Mouse (Mus musculus): ENCODE results near the gene Ccdc54.

The Ccdc54 gene

GRCm38 (mm10) chr16:50591054-50591453 lies at the start of gene Ccdc54:
Gene Ccdc54, minus strand, starts transcription at chr16:50591154.
- no peak for DNase-seq (ENCODE audit: low read depth, low spot score)

GRCm38 (mm10) chr16:50632585-50632984 lies 41.6 kb upstream of the Ccdc54 start:
- DNase-seq (ENCODE audit: low read depth, low spot score) = peak; percentile 5

DNA sequence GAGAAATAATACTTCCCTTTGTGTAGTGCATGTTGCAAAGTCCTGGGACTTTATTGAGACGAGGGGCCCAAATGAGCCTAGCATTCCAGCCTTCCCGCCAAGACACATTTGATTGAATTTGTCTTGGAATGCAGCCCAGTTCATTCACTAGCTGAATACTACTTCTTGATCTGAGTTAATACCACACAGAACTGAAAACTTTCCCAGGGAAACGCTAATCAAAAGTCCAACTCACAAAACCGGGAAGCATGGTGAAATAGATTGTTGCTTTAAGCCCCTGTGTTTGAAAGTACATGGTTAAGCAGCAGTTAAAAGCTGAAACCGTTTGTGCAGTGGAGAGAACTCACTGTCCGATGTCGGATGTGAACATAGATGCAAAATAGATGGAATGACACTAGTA lies 24.6 kb upstream of the Ccdc54 start:
- no peak for DNase-seq (ENCODE audit: low read depth, low spot score)

DNA sequence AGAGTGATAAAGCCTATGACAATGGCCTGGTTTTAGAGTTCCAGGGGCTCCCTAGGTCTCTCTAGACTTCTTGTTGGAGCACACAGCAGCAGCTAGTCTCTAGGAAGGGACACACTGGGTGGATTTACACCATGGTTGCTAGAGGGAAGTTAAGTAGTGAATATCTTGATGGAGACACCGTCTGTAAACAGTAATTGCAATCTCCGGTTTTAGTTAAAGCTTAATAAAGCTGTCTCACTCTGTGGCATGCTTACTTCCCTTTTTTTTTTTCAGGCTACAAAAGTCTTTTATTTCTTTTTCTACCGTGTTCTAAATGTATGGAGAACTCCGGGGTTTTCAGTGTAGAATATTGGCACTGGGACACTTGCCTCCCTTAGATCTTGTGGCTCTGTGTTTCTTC lies 22.0 kb upstream of the Ccdc54 start:
- DNase-seq (ENCODE audit: low read depth, low spot score) = no peak

- DNase-seq (ENCODE audit: low read depth, low spot score) = no peak
Measured at GRCm38 (mm10) chr16:50610580-50610979, 19.6 kb upstream of the Ccdc54 start.

GRCm38 (mm10) chr16:50607776-50608562 lies 17.0 kb upstream of the Ccdc54 start:
- no peak for DNase-seq (ENCODE audit: low read depth, low spot score)

GRCm38 (mm10) chr16:50604826-50605225 lies 13.9 kb upstream of the Ccdc54 start:
- DNase-seq (ENCODE audit: low read depth, low spot score) = no peak

- no peak for DNase-seq (ENCODE audit: low read depth, low spot score)
Measured at GRCm38 (mm10) chr16:50601947-50602346, 11.0 kb upstream of the Ccdc54 start.

DNA sequence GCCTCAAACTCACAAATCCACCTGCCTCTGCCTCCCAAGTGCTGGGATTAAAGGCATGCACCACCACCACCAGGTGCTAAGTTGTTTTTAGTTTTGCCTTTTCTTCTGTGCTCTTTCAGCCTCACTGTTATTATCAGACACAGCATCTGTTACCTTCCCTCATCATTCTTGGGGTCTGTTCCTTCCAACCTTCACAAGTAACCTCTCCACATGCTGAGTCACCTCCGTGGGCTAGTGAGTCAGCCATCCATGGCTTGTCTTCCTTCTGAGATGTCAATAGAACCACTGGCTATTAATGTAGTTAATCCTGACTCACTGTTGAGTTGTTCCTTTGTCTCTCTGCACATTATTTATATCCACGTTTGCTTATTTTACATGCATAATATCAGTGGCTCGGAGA lies 9.7 kb upstream of the Ccdc54 start:
- DNase-seq (ENCODE audit: low read depth, low spot score) = no peak

DNA sequence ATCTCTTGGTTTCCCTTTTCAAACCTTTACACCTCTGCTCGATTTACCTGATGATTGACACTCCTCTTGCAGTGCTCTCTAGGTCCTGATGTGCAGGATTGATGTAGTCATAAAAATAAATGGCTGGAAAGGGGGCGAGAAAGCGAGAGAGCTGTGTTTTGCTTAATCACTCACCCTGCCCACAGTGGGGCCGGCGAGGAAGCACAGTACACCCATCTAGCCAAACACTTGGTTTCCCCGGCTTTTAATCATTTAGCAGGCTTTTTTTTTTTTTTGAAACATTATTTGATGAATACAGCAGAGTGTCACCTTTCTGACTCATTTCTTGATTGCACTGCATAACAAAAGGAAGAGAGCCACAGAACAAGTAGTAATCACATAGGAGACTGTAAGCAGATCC lies 5.7 kb upstream of the Ccdc54 start:
- DNase-seq (ENCODE audit: low read depth, low spot score) = no peak

DNA sequence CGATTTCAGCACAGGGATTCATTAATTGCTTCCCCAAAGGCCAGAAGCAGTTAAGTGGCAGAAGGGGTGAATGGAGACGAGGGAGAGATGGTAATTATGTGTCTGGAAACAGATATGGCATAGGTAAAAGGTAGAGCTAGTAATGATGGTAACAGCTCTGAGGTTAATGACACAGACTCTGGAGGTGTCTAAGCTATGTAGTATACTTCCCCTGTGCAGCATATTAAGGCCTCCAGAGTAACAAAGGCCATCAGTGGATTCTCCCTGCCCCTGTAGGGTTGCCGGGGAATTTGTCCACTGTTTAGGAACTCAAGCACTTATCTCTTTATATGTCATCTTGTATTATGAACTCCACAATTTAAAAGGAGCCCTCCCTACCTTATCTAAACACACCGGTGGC lies 5.2 kb upstream of the Ccdc54 start:
- no peak for DNase-seq (ENCODE audit: low read depth, low spot score)

DNA sequence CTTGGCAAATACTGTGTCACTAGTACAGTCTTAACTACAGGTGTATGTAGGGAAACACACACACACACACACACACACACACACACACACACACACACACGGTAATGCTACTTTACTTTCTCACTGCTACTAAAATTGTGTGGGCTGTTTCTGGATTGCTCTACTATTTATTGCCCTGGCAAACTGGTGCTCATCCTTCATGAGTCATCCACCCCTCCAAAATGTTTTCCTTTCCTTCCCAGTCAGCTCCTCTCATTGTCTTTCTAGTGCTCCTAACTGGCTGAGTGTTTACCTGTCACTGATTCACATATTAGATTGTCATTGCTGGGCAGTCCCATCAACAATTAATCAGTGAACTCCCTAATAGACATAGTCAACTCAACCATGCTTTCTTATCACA lies 3.9 kb upstream of the Ccdc54 start:
- no peak for DNase-seq (ENCODE audit: low read depth, low spot score)

DNA sequence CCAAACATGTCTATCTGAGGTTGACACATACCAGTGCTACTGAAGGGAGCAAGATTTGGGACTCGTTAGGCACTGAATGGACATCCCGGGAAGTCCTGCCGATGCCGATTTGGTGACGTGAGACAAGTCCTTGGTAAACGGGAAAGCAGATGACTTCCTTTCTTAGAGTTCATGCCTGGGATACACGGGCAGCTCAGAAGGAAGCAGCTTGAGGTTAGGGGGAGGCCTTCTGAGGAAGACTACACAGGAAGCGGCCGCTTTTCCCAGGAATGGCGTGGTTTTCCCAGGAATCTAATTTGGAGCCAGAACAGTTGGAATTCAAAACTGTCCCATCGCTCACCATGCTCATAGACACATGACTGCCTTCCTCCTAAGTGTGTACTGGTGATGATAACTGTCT lies 2.4 kb upstream of the Ccdc54 start:
- DNase-seq (ENCODE audit: low read depth, low spot score) = no peak

DNA sequence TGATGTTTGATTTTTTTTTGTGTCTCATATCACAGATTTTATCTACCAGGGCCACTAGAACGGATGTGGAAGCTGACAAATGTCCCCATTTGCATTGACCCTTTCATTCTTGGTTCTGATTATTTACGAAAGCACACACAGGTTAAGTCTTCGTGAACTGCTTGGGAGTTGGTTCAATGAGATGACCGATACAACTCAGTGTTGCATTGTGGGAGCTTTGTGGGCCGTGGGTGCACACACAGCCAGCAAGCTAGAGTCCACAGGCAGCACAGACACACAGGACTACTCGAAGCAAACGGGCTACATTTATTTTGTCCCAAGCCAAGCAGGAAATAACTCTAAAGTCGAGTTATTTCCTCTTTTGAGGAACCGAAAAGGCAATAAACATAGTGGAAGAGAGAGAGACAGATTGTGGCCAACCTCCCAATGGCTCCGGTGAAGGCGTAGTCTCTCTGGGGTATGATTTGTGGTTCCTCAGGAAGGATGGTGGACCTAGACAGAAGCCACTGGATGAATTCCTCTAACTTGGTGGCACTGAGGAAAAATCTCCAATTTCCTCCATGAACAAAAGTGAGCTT lies 1.3 kb downstream of the Ccdc54 start:
- DNase-seq (ENCODE audit: low read depth, low spot score) = no peak

DNA sequence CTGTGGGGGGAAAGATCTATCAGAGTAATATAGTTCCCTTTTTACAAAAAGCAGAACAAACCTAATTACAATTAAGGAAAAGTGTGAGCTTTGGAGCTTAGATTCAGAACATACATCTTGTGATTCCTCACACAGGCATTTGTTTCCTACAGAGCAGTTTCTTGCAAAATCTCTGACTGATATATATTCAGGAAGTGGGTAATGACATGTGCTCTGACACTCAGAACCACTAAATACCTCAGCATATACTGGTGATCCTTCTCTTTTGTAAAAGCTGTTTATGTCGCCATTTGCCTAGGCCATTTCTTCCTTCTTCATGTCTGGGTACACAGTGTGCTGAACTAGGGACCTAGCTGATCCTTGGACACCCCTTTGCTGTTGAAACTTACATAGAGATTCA lies 2.8 kb downstream of the Ccdc54 start:
- DNase-seq (ENCODE audit: low read depth, low spot score) = no peak

GRCm38 (mm10) chr16:50587139-50587538 lies 3.8 kb downstream of the Ccdc54 start:
- no peak for DNase-seq (ENCODE audit: low read depth, low spot score)

GRCm38 (mm10) chr16:50578361-50578760 lies 12.6 kb downstream of the Ccdc54 start:
- no peak for DNase-seq (ENCODE audit: low read depth, low spot score)

DNA sequence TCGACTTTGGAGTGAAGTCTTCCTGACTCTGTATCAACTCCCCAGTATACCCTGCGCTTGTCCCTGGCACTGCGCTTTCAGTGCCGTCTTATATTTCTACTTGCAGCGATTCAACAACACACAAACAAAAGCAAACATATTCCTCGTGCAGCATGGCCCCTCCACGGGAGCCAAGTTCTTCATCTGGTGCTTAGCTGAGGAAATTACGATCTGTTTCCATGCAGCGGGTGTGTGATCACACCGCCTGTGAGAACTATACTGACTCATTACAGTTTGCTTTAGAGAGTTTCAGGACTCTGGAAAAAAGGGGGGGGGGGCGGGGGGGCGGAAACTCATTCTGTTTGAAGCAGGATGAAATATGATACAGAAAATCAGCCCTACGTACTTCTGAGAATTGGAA lies 18.4 kb downstream of the Ccdc54 start:
- no peak for DNase-seq (ENCODE audit: low read depth, low spot score)

- DNase-seq (ENCODE audit: low read depth, low spot score) = no peak
Measured at GRCm38 (mm10) chr16:50559163-50559771, 31.7 kb downstream of the Ccdc54 start.

DNA sequence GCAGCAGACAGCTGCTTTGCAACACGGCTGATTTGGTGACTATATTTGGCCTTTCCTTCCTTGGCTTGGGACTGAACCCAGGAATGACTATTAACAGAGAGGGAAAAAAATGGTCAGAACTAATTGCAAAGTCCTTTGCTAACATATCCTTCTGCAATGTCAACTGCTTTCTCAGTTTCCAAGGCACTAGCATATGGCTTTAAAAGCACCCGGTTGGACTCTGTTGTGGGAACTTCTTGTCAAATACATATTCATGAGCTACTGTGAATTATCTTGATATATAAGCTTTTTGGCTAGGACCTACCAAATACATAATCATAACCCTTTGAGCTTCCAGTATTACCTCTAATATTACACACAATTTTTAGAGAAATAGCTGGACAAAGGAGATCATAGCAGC lies 37.1 kb downstream of the Ccdc54 start:
- DNase-seq (ENCODE audit: low read depth, low spot score) = no peak

DNA sequence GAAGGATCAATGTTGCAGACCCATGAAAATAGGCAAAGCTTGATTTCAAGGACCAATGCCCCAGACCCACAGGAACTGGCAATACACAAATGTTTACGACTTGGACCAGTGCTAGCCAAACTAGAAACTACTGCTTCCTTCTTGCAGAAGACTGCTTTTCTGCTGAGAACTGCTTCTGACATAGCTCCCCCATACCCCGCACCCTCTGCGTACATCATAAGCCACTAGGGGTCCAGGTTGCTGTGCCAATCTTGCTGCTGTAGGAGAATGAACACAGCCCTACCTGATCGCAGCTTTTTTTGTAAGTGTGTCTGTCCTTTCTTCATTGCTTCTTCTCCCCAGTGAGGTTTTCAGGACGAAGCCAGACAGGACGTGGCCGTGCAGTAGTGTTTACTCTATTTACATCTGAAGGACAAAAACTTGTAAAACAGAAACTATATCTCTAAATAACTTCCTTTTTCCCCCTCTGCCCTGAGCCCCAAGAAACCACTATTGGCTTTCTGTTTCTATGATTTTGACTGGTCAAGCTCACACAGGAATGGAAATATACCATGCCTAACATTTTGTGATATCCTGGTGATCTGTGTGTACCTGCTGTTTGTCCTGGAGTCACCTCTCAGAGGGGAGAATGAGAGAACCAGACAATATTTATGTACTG lies 39.0 kb downstream of the Ccdc54 start:
- DNase-seq (ENCODE audit: low read depth, low spot score) = no peak

DNA sequence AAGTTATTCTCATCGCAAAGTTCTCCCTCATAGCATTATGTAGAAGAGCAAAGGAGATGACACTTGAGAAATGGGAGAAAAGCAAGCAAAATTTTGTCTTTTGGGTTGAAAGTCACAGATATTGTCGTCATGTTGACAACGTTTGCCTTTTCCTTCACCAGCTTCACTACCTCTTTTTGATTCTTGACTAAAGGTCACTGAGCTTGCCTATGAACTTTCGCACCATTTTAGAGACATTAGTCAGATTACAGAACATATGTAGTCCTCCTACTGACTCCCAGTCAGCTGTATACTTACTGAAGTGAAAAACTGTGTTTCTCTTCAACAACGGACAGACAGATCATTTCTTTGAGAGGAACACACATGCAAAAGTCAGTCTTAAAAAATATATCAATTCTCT lies 40.0 kb downstream of the Ccdc54 start:
- no peak for DNase-seq (ENCODE audit: low read depth, low spot score)

All from CD4-positive, CD25-positive, alpha-beta regulatory T cell, adult 2 months (primary cell).